Mouse (Mus musculus) central nervous system, embryonic 14 days (tissue): Measurements from ENCODE around the gene Cel. TPM values are rescaled to one million over a fixed set of nuclear protein-coding genes. Genes with fewer than 3 reads are reported as not detected.

Experiments used
- polyA plus RNA-seq: library from polyadenylated mRNA; depleted of rRNA; stranded (reverse); fragments of >200 nt; gene quantifications from 2 replicates; pipeline ENCODE4 v1.2.3, GENCODE M21; 2012; rRNA removed

The Cel gene
- polyA plus RNA-seq: 0.05 and 0.06 TPM in 2 replicates

DNA sequence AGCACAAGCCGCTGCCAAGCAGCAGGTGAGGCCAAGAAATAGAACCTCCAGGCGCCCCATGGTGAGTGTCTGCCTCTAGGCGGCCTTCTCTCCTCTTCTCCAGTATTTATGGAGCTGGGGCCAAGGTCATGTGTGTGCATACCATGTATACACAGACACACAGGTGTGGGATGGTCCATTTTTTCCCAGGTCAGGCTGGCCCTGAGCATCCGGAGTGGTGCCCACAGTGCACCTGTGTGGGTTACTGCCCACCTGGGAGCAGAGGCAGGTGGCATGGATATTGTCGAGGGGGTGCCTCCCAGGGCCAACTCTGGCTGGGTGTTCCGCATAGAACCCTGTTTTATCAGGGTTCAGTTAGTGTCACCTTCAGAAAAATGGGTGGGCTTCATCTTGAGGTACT is at the start of gene Cel:
Gene Cel (minus strand): TSS at position 101 of the 400 bp plus-strand sequence.

GRCm38 (mm10) chr2:28583651-28584050 is 20.4 kb upstream of the Cel start, which contains the start of gene Gtf3c5:
Gene Gtf3c5, minus strand, starts transcription at chr2:28583751.

DNA sequence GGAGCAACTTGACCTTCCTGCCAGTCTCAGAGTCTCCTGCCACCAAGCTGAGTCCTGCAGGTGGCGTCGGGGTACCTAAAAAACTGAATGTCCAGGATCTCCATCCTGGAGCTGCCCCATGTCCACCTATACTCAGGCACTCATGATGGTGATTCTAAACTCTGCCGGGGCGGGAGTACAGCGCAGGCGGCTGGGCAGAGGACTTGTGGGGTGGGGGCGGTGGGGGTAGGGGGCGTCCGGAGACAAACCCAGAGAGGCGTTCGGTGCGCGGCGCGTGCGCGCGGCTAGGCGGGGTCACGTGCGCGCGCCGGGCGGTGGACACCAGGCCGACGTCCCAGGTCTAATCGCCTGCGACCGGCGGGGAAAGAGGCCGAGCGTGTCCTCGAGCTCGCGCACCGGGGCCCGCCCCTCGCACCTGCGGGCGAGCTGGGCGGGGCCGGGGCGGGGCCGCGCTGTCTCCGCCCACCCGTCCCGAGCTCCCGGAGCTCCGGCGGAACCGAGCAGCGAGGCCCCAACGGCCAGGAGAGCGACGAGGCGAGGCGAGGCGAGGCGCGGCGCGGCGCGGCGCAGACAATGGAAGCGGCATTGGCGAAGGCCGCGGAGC is 50.3 kb downstream of the Cel start, which contains the start of gene Ralgds:
Gene Ralgds (plus strand): TSS at position 328 of the 604 bp plus-strand sequence.

GRCm38 (mm10) chr2:28505795-28506194 is 57.4 kb downstream of the Cel start, which contains the start of gene Gm10134:
Gene Gm10134, plus strand, starts transcription at chr2:28506095.

Other genes with a start within 250 kb of the Cel start
- gene Ppp1r26, start 116.6 kb downstream of the Cel start, polyA plus RNA-seq: 16.9 and 18.0 TPM in 2 replicates
- gene 1700007K13Rik, start 97.1 kb downstream of the Cel start, polyA plus RNA-seq: 1.5 and 2.2 TPM in 2 replicates
- 49.6 and 51.9 TPM in 2 replicates for gene Mrps2, start 95.3 kb downstream of the Cel start, polyA plus RNA-seq
- gene Gbgt1, start 66.5 kb downstream of the Cel start, polyA plus RNA-seq: 1.2 and 1.9 TPM in 2 replicates
- 0.28 and 0.93 TPM in 2 replicates for gene Gm10134, start 57.3 kb downstream of the Cel start, polyA plus RNA-seq
- 166 TPM in 2 replicates for gene Ralgds, start 50.3 kb downstream of the Cel start, polyA plus RNA-seq
- gene Gtf3c5, start 20.3 kb upstream of the Cel start, polyA plus RNA-seq: 48.4 and 52.5 TPM in 2 replicates
- gene Gfi1b, start 58.6 kb upstream of the Cel start, polyA plus RNA-seq: 0.12 and 0.18 TPM in 2 replicates
- 31.2 and 34.3 TPM in 2 replicates for gene Tsc1, start 77.8 kb upstream of the Cel start, polyA plus RNA-seq
- gene Spaca9, start 136.3 kb upstream of the Cel start, polyA plus RNA-seq: 1.8 and 2.3 TPM in 2 replicates
- 1.2 TPM in 2 replicates for gene Ak8, start 136.8 kb upstream of the Cel start, polyA plus RNA-seq